Mouse (Mus musculus): ENCODE data around the gene Iqschfp.
A peak's percentile ranks its signal among the peaks of the same experiment; 100 is the strongest.

Gene Iqschfp

GRCm38 (mm10) chr3:68593073-68593867 lies 701.2 kb downstream of the Iqschfp start:
- DNase-seq (ENCODE audit: low read depth, low spot score): no peak

- DNase-seq (ENCODE audit: low read depth, low spot score): no peak
Measured at GRCm38 (mm10) chr3:68595316-68595925, 703.4 kb downstream of the Iqschfp start.

GRCm38 (mm10) chr3:68596938-68597337 lies 704.9 kb downstream of the Iqschfp start:
- no peak for DNase-seq (ENCODE audit: low read depth, low spot score)

GRCm38 (mm10) chr3:68602891-68603290 lies 710.9 kb downstream of the Iqschfp start:
- no peak for DNase-seq (ENCODE audit: low read depth, low spot score)

GRCm38 (mm10) chr3:68604467-68604866 lies 712.4 kb downstream of the Iqschfp start:
- DNase-seq (ENCODE audit: low read depth, low spot score): no peak

- no peak for DNase-seq (ENCODE audit: low read depth, low spot score)
Measured at GRCm38 (mm10) chr3:68604962-68605361, 712.9 kb downstream of the Iqschfp start.

- DNase-seq (ENCODE audit: low read depth, low spot score): no peak
Measured at GRCm38 (mm10) chr3:68605942-68606603, 714.0 kb downstream of the Iqschfp start.

GRCm38 (mm10) chr3:68606730-68607129 lies 714.7 kb downstream of the Iqschfp start:
- DNase-seq (ENCODE audit: low read depth, low spot score): no peak

GRCm38 (mm10) chr3:68607336-68607735 lies 715.3 kb downstream of the Iqschfp start:
- no peak for DNase-seq (ENCODE audit: low read depth, low spot score)

- no peak for DNase-seq (ENCODE audit: low read depth, low spot score)
Measured at GRCm38 (mm10) chr3:68608848-68609497, 716.9 kb downstream of the Iqschfp start.

GRCm38 (mm10) chr3:68610011-68610410 lies 718.0 kb downstream of the Iqschfp start:
- DNase-seq (ENCODE audit: low read depth, low spot score): no peak

GRCm38 (mm10) chr3:68610598-68611261 lies 718.7 kb downstream of the Iqschfp start:
- DNase-seq (ENCODE audit: low read depth, low spot score): no peak

GRCm38 (mm10) chr3:68615042-68615810 lies 723.2 kb downstream of the Iqschfp start:
- peak; percentile 50 for DNase-seq (ENCODE audit: low read depth, low spot score)

GRCm38 (mm10) chr3:68616363-68616762 lies 724.3 kb downstream of the Iqschfp start:
- DNase-seq (ENCODE audit: low read depth, low spot score): no peak

GRCm38 (mm10) chr3:68617708-68618107 lies 725.7 kb downstream of the Iqschfp start:
- no peak for DNase-seq (ENCODE audit: low read depth, low spot score)

GRCm38 (mm10) chr3:68619097-68619496 lies 727.1 kb downstream of the Iqschfp start:
- no peak for DNase-seq (ENCODE audit: low read depth, low spot score)

- DNase-seq (ENCODE audit: low read depth, low spot score): no peak
Measured at GRCm38 (mm10) chr3:68621971-68622370, 729.9 kb downstream of the Iqschfp start.

GRCm38 (mm10) chr3:68623036-68623435 lies 731.0 kb downstream of the Iqschfp start:
- no peak for DNase-seq (ENCODE audit: low read depth, low spot score)

- no peak for DNase-seq (ENCODE audit: low read depth, low spot score)
Measured at GRCm38 (mm10) chr3:68624471-68624870, 732.4 kb downstream of the Iqschfp start.

GRCm38 (mm10) chr3:68630261-68630660 lies 738.2 kb downstream of the Iqschfp start:
- no peak for DNase-seq (ENCODE audit: low read depth, low spot score)

- no peak for DNase-seq (ENCODE audit: low read depth, low spot score)
Measured at GRCm38 (mm10) chr3:68630821-68631220, 738.8 kb downstream of the Iqschfp start.
